Mouse (Mus musculus) G1E (cell line): ENCODE measurements around the gene Ldlrad3.

ENCODE experiments used
- CTCF ChIP-seq: IDR thresholded peaks from 2 replicates; pipeline ENCODE4 v1.5.1; 2012; ENCODE audit warnings: low read depth, low read length, inconsistent platforms, mixed read lengths
- GATA1 ChIP-seq: IDR thresholded peaks from 2 replicates; pipeline ENCODE4 v1.6.1; 2012; ENCODE audit warnings: borderline replicate concordance, low read length, inconsistent platforms, mixed read lengths
- TAL1 ChIP-seq: conservative IDR thresholded peaks from 2 replicates; pipeline ENCODE4 v1.6.1; 2012; ENCODE audit warnings: low read depth, low read length, inconsistent platforms, mixed read lengths

DNA sequence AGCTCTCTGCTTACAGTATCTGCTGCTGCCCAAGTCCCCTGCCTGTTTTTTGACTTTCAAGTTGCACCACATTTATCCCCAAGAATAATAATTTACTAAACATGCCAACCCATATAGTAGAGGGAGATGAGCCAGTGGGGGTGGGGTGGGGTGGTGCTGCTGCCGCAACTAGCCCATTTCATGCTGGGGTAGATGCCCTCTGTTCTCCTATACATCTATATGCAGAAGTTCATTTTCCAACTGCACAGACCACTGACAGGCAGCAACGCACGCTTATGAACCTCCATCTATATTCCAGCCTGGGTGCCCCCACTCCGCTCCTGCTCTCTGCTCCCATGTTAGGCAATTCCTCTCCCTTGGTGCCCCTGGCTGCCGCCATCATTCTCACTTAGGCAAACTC is 145.7 kb downstream of the Ldlrad3 start:
- TF ChIP-seq CTCF (no peak), TAL1 (no peak), GATA1 (no peak)
